Mouse (Mus musculus): Measurements from ENCODE around the gene Maml2.
"Not testable (repeated sequence)": the region's sequence is repeated elsewhere in the genome, so short reads cannot be mapped to it uniquely, and the experiment has no call there.

The Maml2 gene

GRCm38 (mm10) chr9:13686977-13687659 lies 389.4 kb downstream of the Maml2 start:
- peak; percentile 16 for DNase-seq

GRCm38 (mm10) chr9:13688997-13689396 lies 391.2 kb downstream of the Maml2 start:
- no peak for DNase-seq

GRCm38 (mm10) chr9:13690321-13690720 lies 392.6 kb downstream of the Maml2 start:
- DNase-seq = no peak

GRCm38 (mm10) chr9:13693693-13694284 lies 396.0 kb downstream of the Maml2 start:
- DNase-seq = no peak

- no peak for DNase-seq
These were observed 396.5 kb downstream of the Maml2 start for GRCm38 (mm10) chr9:13694293-13694692.

GRCm38 (mm10) chr9:13697041-13697811 lies 399.5 kb downstream of the Maml2 start:
- DNase-seq = no peak

- no peak for DNase-seq
These were observed 400.1 kb downstream of the Maml2 start for GRCm38 (mm10) chr9:13697869-13698268.

GRCm38 (mm10) chr9:13699061-13699780 lies 401.5 kb downstream of the Maml2 start:
- DNase-seq = no peak

GRCm38 (mm10) chr9:13699781-13700116 lies 402.0 kb downstream of the Maml2 start:
- DNase-seq = no peak

GRCm38 (mm10) chr9:13701773-13702172 lies 404.0 kb downstream of the Maml2 start:
- DNase-seq = no peak

- DNase-seq = no peak
These were observed 405.3 kb downstream of the Maml2 start for GRCm38 (mm10) chr9:13703100-13703499.

GRCm38 (mm10) chr9:13704917-13705316 lies 407.2 kb downstream of the Maml2 start:
- DNase-seq = no peak

- DNase-seq = no peak
These were observed 409.4 kb downstream of the Maml2 start for GRCm38 (mm10) chr9:13707066-13707555.

- no peak for DNase-seq
These were observed 411.7 kb downstream of the Maml2 start for GRCm38 (mm10) chr9:13709436-13709835.

- not testable (repeated sequence) for DNase-seq
These were observed 418.1 kb downstream of the Maml2 start for GRCm38 (mm10) chr9:13715891-13716290.

GRCm38 (mm10) chr9:13716316-13717099 lies 418.8 kb downstream of the Maml2 start:
- DNase-seq = peak; percentile 78

GRCm38 (mm10) chr9:13748404-13748797 lies 450.6 kb downstream of the Maml2 start, which contains the start of gene Mtmr2:
TSS of gene Mtmr2 (plus strand) at chr9:13748410.
- no peak for DNase-seq

- DNase-seq = peak; percentile 97
These were observed 451.3 kb downstream of the Maml2 start for GRCm38 (mm10) chr9:13748798-13749674.

- no peak for DNase-seq
These were observed 451.9 kb downstream of the Maml2 start for GRCm38 (mm10) chr9:13749675-13749998.

- no peak for DNase-seq
These were observed 454.8 kb downstream of the Maml2 start for GRCm38 (mm10) chr9:13752543-13752942.

All from kidney, adult 18-20 months (tissue).